Mouse (Mus musculus): ENCODE data around the gene Pirt. TPM values are rescaled to one million over a fixed set of nuclear protein-coding genes. Genes with fewer than 3 reads are reported as not detected.

The Pirt gene
- 1 to 10 TPM; 1.8 to 3.4 (median 2.3) TPM for total RNA-seq (2022)

- no peak for DNase-seq (ENCODE audit: low spot score in 2 of 2)
These were observed at the start of gene Pirt for GRCm38 (mm10) chr11:66911811-66912210. Pirt (plus strand) TSS chr11:66911981.

GRCm38 (mm10) chr11:66871701-66872100, 40.1 kb upstream of the Pirt start:
- DNase-seq (ENCODE audit: low spot score in 2 of 2), result no peak

GRCm38 (mm10) chr11:66872773-66873470, 38.9 kb upstream of the Pirt start:
- no peak for DNase-seq (ENCODE audit: low spot score in 2 of 2)

- no peak for DNase-seq (ENCODE audit: low spot score in 2 of 2)
These were observed 30.5 kb upstream of the Pirt start for GRCm38 (mm10) chr11:66881291-66881690.

- no peak for DNase-seq (ENCODE audit: low spot score in 2 of 2)
These were observed 29.3 kb upstream of the Pirt start for GRCm38 (mm10) chr11:66882224-66883040.

- DNase-seq (ENCODE audit: low spot score in 2 of 2), result no peak
These were observed 19.2 kb upstream of the Pirt start for GRCm38 (mm10) chr11:66892536-66892935.

GRCm38 (mm10) chr11:66898747-66899146, 13.0 kb upstream of the Pirt start:
- no peak for DNase-seq (ENCODE audit: low spot score in 2 of 2)

- peak; percentile 39 to 79 for DNase-seq (ENCODE audit: low spot score in 2 of 2)
These were observed 12.4 kb upstream of the Pirt start for GRCm38 (mm10) chr11:66899426-66899825.

GRCm38 (mm10) chr11:66902801-66903200, 9.0 kb upstream of the Pirt start:
- no peak for DNase-seq (ENCODE audit: low spot score in 2 of 2)

GRCm38 (mm10) chr11:66905617-66906384, 6.0 kb upstream of the Pirt start:
- DNase-seq (ENCODE audit: low spot score in 2 of 2), result peak; percentile 43 to 71

- no peak for DNase-seq (ENCODE audit: low spot score in 2 of 2)
These were observed 1.0 kb downstream of the Pirt start for GRCm38 (mm10) chr11:66912531-66913458.

- DNase-seq (ENCODE audit: low spot score in 2 of 2), result peak in 1 of 2 experiments; percentile 43
These were observed 2.5 kb downstream of the Pirt start for GRCm38 (mm10) chr11:66914249-66914648.

GRCm38 (mm10) chr11:66920012-66920411, 8.2 kb downstream of the Pirt start:
- DNase-seq (ENCODE audit: low spot score in 2 of 2), result no peak

GRCm38 (mm10) chr11:66924095-66924823, 12.5 kb downstream of the Pirt start:
- no peak for DNase-seq (ENCODE audit: low spot score in 2 of 2)

- DNase-seq (ENCODE audit: low spot score in 2 of 2), result no peak
These were observed 16.5 kb downstream of the Pirt start for GRCm38 (mm10) chr11:66928311-66928710.

GRCm38 (mm10) chr11:66932827-66933599, 21.2 kb downstream of the Pirt start:
- DNase-seq (ENCODE audit: low spot score in 2 of 2), result no peak

- no peak for DNase-seq (ENCODE audit: low spot score in 2 of 2)
These were observed 22.8 kb downstream of the Pirt start for GRCm38 (mm10) chr11:66934428-66935173.

- DNase-seq (ENCODE audit: low spot score in 2 of 2), result no peak
These were observed 30.2 kb downstream of the Pirt start for GRCm38 (mm10) chr11:66942011-66942410.
